Mouse (Mus musculus) megakaryocyte, embryonic 14.5 days (primary cell): Measurements from ENCODE around the gene Ptprm.

Experiments used
- FLI1 ChIP-seq: IDR thresholded peaks from 2 replicates; pipeline ENCODE4 v1.6.1; 2012; ENCODE audit warnings: low read length, inconsistent platforms, mixed read lengths
- GATA1 ChIP-seq: IDR thresholded peaks from 3 replicates; pipeline ENCODE4 v1.6.1; 2012; ENCODE audit warnings: mixed read lengths, low read length, inconsistent platforms, borderline replicate concordance

- TF ChIP-seq GATA1: no peak
- TF ChIP-seq FLI1: no peak
Observed at GRCm38 (mm10) chr17:67054202-67054601, 300.1 kb downstream of the Ptprm start.
